Mouse (Mus musculus): ENCODE results near the gene Tiam1.

The Tiam1 gene

GRCm38 (mm10) chr16:89905730-89906305 is 237.8 kb downstream of the Tiam1 start:
- no peak for DNase-seq

- DNase-seq = no peak
Measured at GRCm38 (mm10) chr16:89904121-89904520, 239.4 kb downstream of the Tiam1 start.

GRCm38 (mm10) chr16:89902578-89903304 is 240.8 kb downstream of the Tiam1 start:
- no peak for DNase-seq

- no peak for DNase-seq
Measured at GRCm38 (mm10) chr16:89900681-89901080, 242.9 kb downstream of the Tiam1 start.

GRCm38 (mm10) chr16:89899192-89899591 is 244.4 kb downstream of the Tiam1 start:
- no peak for DNase-seq

GRCm38 (mm10) chr16:89898299-89898625 is 245.3 kb downstream of the Tiam1 start:
- DNase-seq = no peak

- no peak for DNase-seq
Measured at GRCm38 (mm10) chr16:89897547-89898298, 245.8 kb downstream of the Tiam1 start.

GRCm38 (mm10) chr16:89896885-89897546 is 246.6 kb downstream of the Tiam1 start:
- DNase-seq = no peak

- DNase-seq = peak; percentile 51
Measured at GRCm38 (mm10) chr16:89896392-89896791, 247.2 kb downstream of the Tiam1 start.

- no peak for DNase-seq
Measured at GRCm38 (mm10) chr16:89895283-89895682, 248.3 kb downstream of the Tiam1 start.

GRCm38 (mm10) chr16:89894816-89895215 is 248.8 kb downstream of the Tiam1 start:
- DNase-seq = no peak

GRCm38 (mm10) chr16:89890515-89891189 is 252.9 kb downstream of the Tiam1 start:
- no peak for DNase-seq

GRCm38 (mm10) chr16:89889890-89890462 is 253.6 kb downstream of the Tiam1 start:
- DNase-seq = no peak

- no peak for DNase-seq
Measured at GRCm38 (mm10) chr16:89886561-89886960, 257.0 kb downstream of the Tiam1 start.

GRCm38 (mm10) chr16:89885661-89886060 is 257.9 kb downstream of the Tiam1 start:
- no peak for DNase-seq

- no peak for DNase-seq
Measured at GRCm38 (mm10) chr16:89883897-89884296, 259.7 kb downstream of the Tiam1 start.

GRCm38 (mm10) chr16:89882477-89883234 is 260.9 kb downstream of the Tiam1 start:
- DNase-seq = no peak

GRCm38 (mm10) chr16:89877206-89877605 is 266.4 kb downstream of the Tiam1 start:
- DNase-seq = no peak

GRCm38 (mm10) chr16:89876079-89876478 is 267.5 kb downstream of the Tiam1 start:
- no peak for DNase-seq

- no peak for DNase-seq
Measured at GRCm38 (mm10) chr16:89874012-89874704, 269.4 kb downstream of the Tiam1 start.
